Mouse (Mus musculus): ENCODE results near the gene Pcbp3.

GRCm38 (mm10) chr10:76924441-76924840 is 37.2 kb downstream of the Pcbp3 start:
- TF ChIP-seq GATA1 (IDR thresholded peaks at IDR 0.05; ENCODE audit: borderline replicate concordance, low read length) (no peak), FLI1 (IDR thresholded peaks at IDR 0.05; ENCODE audit: low read length) (no peak)
